Mouse (Mus musculus) megakaryocyte, embryonic 14.5 days (primary cell): ENCODE measurements at regions not wholly inside any gene's neighbourhood (a gene's known extent, or its start where the extent isn't known, plus 50 kb on each side); places are given as distances from the start of the nearest gene placed in this dataset.

Experiments
- FLI1 ChIP-seq: IDR thresholded peaks from 2 replicates; pipeline ENCODE4 v1.6.1; 2012; ENCODE audit warnings: low read length, inconsistent platforms, mixed read lengths
- GATA1 ChIP-seq: IDR thresholded peaks from 3 replicates; pipeline ENCODE4 v1.6.1; 2012; ENCODE audit warnings: mixed read lengths, low read length, inconsistent platforms, borderline replicate concordance

- TF ChIP-seq GATA1 (no peak), FLI1 (no peak)
Measured at GRCm38 (mm10) chr7:121571741-121572140, 135.3 kb downstream of the Usp31 start.
